Mouse (Mus musculus) left cerebral cortex, postnatal 14 days (tissue): ENCODE measurements at regions not wholly inside any gene's neighbourhood (a gene's known extent, or its start where the extent isn't known, plus 50 kb on each side); places are given as distances from the start of the nearest gene placed in this dataset.
A peak's percentile ranks its signal among the peaks of the same experiment; 100 is the strongest.

Source experiments
- DNase-seq, 2 experiments: peaks; one replicate each; pipeline ENCODE4 v3.0.0; 2021 to 2022; ENCODE audit warnings: low spot score in 2 of 2, mixed read lengths in 1 of 2
- intact Hi-C: fragments of 180-260 bp; cut with DNase I; formaldehyde crosslinking; loops from one replicate; pipeline ENCODE4 v1.15.1; 2025

GRCm38 (mm10) chr7:136209299-136210171 lies 493.4 kb upstream of the Mki67 start:
- intact Hi-C loops = no loop called here
- DNase-seq = no peak

GRCm38 (mm10) chr7:136212492-136212891 lies 496.3 kb upstream of the Mki67 start:
- intact Hi-C loops = no loop called here

GRCm38 (mm10) chr7:136213057-136213961 lies 497.1 kb upstream of the Mki67 start:
- DNase-seq = no peak
- intact Hi-C loops = no loop called here

More at GRCm38 (mm10) chr7:136212492-136212891, 496.3 kb upstream of the Mki67 start:
- no peak for DNase-seq

GRCm38 (mm10) chr7:136213962-136214308 lies 497.8 kb upstream of the Mki67 start:
- no peak for DNase-seq
- intact Hi-C loops = no loop called here

GRCm38 (mm10) chr7:136214415-136214814 lies 498.3 kb upstream of the Mki67 start:
- intact Hi-C loops = no loop called here
- DNase-seq = no peak

- DNase-seq = no peak
- intact Hi-C loops = no loop called here
Observed at GRCm38 (mm10) chr7:136216734-136217133, 500.6 kb upstream of the Mki67 start.

GRCm38 (mm10) chr7:136219564-136220244 lies 503.5 kb upstream of the Mki67 start:
- intact Hi-C loops = no loop called here

GRCm38 (mm10) chr7:136220245-136221167 lies 504.3 kb upstream of the Mki67 start:
- intact Hi-C loops = no loop called here

More at GRCm38 (mm10) chr7:136219564-136220244, 503.5 kb upstream of the Mki67 start:
- no peak for DNase-seq

GRCm38 (mm10) chr7:136221620-136222019 lies 505.5 kb upstream of the Mki67 start:
- intact Hi-C loops = no loop called here
- DNase-seq = no peak

More at GRCm38 (mm10) chr7:136220245-136221167, 504.3 kb upstream of the Mki67 start:
- no peak for DNase-seq

- intact Hi-C loops = no loop called here
- DNase-seq = no peak
Observed at GRCm38 (mm10) chr7:136226031-136226430, 509.9 kb upstream of the Mki67 start.

- intact Hi-C loops = no loop called here
- no peak for DNase-seq
Observed at GRCm38 (mm10) chr7:136228331-136228730, 512.2 kb upstream of the Mki67 start.

- intact Hi-C loops = no loop called here
Observed at GRCm38 (mm10) chr7:136229592-136229991, 513.4 kb upstream of the Mki67 start.

GRCm38 (mm10) chr7:136232177-136232576 lies 516.0 kb upstream of the Mki67 start:
- DNase-seq = no peak
- intact Hi-C loops = no loop called here

More at GRCm38 (mm10) chr7:136229592-136229991, 513.4 kb upstream of the Mki67 start:
- no peak for DNase-seq

GRCm38 (mm10) chr7:136235563-136235962 lies 519.4 kb upstream of the Mki67 start:
- intact Hi-C loops = no loop called here
- DNase-seq = no peak

GRCm38 (mm10) chr7:136236391-136236790 lies 520.2 kb upstream of the Mki67 start:
- no peak for DNase-seq
- intact Hi-C loops = no loop called here

GRCm38 (mm10) chr7:136265691-136266090 lies 549.5 kb upstream of the Mki67 start:
- no peak for DNase-seq
- intact Hi-C loops = no loop called here

GRCm38 (mm10) chr7:136267716-136268489 lies 551.7 kb upstream of the Mki67 start:
- peak in 1 of 2 experiments; percentile 30 for DNase-seq
- intact Hi-C loops = no loop called here

GRCm38 (mm10) chr7:136275651-136276050 lies 559.5 kb upstream of the Mki67 start:
- intact Hi-C loops = no loop called here
- DNase-seq = no peak
